Mouse (Mus musculus) hematopoietic stem cell, adult 5-6 weeks (primary cell): Measurements from ENCODE around the gene Teddm1b. TPM values are rescaled to one million over a fixed set of nuclear protein-coding genes. Genes with fewer than 3 reads are reported as not detected.
A peak's percentile ranks its signal among the peaks of the same experiment; 100 is the strongest.
"Not testable (repeated sequence)": the region's sequence is repeated elsewhere in the genome, so short reads cannot be mapped to it uniquely, and the experiment has no call there.

ENCODE experiments used
- ATAC-seq, 2 experiments: fragments of 125-278 bp in 1 of 2; replicated peaks in 1 of 2; 2 replicates each; pipeline ENCODE4 v1.8.0; 2016 to 2017; ENCODE audit warnings: inconsistent platforms in 2 of 2, mild to moderate bottlenecking in 2 of 2, moderate number of reproducible peaks in 2 of 2, low read depth in 1 of 2, moderate TSS enrichment in 1 of 2; ENCODE audit not compliant: low FRiP score in 2 of 2, poor library complexity in 2 of 2, severe bottlenecking in 2 of 2, insufficient read depth in 1 of 2, low TSS enrichment in 1 of 2
- total RNA-seq: library from RNA; stranded (forward); fragments of 172-1452, 232-1000 nt; gene quantifications from 2 replicates; pipeline ENCODE4 v1.2.3, GENCODE M21; 2017

Teddm1b gene
- total RNA-seq = not detected in 2 replicates

- ATAC-seq = no peak
Observed at GRCm38 (mm10) chr1:153874045-153874444, at the start of gene Teddm1b. Gene Teddm1b (plus strand): TSS chr1:153874345.

GRCm38 (mm10) chr1:153830746-153831145 lies 43.4 kb upstream of the Teddm1b start:
- no peak for ATAC-seq

GRCm38 (mm10) chr1:153836036-153836435 lies 38.1 kb upstream of the Teddm1b start:
- ATAC-seq = no peak

GRCm38 (mm10) chr1:153842121-153842740 lies 31.9 kb upstream of the Teddm1b start:
- peak in 1 of 2 experiments; percentile 17; a peak in 1 of 4 replicates for ATAC-seq

DNA sequence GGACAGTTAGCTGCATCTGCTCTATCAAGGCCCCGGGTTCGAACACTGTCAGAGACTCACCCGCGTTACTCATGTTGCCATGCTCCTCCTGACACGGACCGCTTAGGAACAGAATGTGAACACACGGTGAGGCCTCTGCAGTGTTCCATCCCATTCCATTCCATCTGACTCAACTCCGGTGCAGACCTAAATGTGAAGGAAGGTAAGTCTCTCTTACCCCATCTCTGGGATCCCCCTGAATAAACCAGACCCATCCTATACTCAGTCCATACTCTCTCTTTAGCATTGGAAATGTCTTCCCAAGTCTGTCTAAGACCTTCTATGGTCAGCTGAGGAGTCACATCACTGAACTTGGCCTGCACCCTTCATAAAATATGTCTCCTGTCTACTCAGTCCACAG lies 30.1 kb upstream of the Teddm1b start, which contains the start of gene Rgsl1:
Rgsl1 (minus strand) TSS at position 101 of the 400 bp plus-strand sequence.
- no peak for ATAC-seq

DNA sequence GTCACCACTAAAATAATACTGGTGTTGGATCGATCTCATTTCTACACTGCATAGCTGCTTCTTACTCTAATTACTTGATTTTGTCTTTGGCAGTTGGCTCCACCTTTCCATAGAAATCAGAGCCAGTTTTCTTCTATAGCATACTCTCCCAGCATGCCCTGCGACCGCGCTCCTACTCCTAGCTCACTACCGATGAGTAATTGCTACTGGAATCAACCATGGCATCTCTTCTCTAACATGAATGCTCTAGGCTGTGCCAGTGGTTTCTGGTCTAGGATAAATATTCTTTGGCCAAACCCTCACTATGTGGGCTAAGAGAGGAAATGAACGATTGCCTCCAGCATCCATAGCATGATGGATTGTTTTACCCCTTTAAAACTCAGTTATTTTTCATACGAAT lies 27.7 kb upstream of the Teddm1b start:
- ATAC-seq = no peak

DNA sequence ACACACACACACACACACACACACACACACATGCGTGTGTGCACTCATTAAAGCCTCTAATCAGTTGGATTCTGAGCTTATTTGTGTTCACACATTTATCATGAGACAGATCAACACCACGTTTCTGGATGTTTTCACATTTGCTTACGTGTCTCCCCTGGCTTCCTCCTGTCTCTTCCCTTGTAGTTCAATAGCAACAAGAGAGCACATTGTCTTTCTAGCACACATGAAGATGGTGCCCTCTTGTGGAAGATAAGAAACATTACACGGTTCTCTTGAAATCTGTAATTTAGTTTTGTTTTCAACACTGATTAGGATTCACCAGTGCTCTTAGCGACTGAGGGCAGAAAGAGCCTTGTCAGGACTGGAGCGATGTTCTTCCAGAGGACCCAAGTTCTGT lies 27.3 kb upstream of the Teddm1b start:
- peak; percentile 65 to 83 for ATAC-seq

- ATAC-seq = not testable (repeated sequence)
Observed at GRCm38 (mm10) chr1:153852696-153853095, 21.4 kb upstream of the Teddm1b start.

DNA sequence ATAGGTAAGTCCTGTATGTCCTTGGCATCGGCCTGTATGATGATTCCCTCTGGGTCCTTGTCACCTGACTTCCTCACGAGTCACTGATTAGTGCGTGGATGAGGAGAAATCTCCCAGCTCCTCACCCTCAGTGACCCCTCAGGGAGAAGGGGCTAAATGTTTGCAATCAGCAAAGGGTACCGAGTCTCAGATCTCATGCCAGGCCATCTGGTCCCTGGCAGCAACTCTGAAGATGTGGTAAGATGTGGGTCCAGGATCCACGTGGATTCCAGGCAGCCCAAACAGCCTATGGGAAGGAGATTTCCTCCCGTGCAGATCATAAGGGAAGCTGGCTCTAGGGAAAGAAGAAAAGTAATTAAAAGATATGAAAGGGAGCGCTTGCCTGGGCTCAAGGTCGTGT lies 18.2 kb upstream of the Teddm1b start:
- ATAC-seq = no peak

DNA sequence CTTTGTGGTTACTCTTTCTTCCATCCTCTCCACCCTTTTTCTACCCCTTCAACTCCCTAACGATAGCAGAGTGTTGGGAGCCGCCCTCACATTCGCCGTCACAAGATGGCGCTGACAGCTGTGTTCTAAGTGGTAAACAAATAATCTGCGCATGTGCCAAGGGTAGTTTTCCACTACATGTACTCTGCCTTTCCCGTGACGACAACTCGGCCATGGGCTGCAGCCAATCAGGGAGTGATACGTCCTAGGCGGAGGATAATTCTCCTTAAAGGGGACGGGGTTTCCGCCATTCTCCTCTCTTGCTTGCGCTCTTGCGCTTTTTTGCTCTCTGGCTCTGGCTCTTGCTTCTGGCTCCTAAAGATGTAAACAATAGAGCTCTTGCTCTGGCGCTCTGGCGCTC lies 6.2 kb downstream of the Teddm1b start:
- not testable (repeated sequence) for ATAC-seq

DNA sequence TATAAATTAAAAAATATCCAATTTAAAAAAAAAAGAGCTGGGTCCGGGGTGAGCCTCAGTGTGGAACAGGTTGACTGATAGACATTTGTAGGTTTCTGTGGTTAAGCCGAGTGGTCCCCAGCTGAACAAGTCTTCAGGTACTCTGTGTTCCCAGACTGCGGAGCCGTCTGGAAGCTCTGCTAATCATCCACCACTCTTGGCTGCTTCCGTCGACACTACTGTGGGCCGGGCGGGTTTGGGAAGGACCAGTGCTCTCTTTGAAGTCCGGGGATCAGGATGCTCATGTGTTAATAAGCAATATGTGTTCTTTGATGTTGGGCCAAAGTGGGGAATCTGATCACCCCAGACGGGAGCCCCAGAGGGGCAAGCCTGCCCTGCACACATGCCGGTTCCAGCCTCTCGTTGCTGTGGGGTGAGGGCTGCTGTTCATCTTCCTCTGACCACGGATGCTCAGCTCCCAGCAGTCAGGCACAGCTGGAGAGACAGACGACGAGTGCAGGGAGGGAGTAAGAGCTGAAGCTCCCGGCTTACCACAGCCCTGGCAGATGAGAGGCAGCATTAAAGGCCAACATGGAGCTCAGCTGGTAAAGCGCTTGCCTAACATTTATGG lies 12.0 kb downstream of the Teddm1b start:
- ATAC-seq = no peak

- no peak for ATAC-seq
Observed at GRCm38 (mm10) chr1:153890121-153890520, 16.0 kb downstream of the Teddm1b start.

- no peak for ATAC-seq
Observed at GRCm38 (mm10) chr1:153891442-153891841, 17.3 kb downstream of the Teddm1b start, which contains the start of gene Teddm1a. Gene Teddm1a (plus strand): TSS chr1:153891742.

DNA sequence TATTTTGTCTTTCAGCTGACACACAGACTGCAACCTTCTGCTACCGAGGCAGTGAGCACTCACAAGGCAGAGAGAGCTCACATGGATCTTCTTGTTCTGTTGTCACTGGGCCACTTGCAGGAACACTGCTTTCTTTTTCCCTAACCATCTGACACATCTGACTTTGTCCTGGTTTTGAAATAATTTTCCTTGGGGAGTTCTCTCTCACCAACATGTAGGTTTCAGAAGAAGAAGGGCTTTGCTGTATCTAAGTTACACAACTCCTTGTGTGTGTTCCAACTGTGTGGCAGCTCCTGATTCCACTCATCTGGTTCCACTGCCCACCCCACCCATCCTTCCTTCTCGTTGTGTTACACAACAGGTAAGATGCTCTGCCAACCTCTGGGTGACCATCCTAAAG lies 19.6 kb downstream of the Teddm1b start:
- ATAC-seq = no peak

- ATAC-seq = peak in 1 of 2 experiments; percentile 26; a peak in 1 of 4 replicates
Observed at GRCm38 (mm10) chr1:153894201-153894893, 20.2 kb downstream of the Teddm1b start.

- ATAC-seq = peak; percentile 38 to 46; a peak in 1 of 4 replicates
Observed at GRCm38 (mm10) chr1:153894979-153895378, 20.8 kb downstream of the Teddm1b start.

DNA sequence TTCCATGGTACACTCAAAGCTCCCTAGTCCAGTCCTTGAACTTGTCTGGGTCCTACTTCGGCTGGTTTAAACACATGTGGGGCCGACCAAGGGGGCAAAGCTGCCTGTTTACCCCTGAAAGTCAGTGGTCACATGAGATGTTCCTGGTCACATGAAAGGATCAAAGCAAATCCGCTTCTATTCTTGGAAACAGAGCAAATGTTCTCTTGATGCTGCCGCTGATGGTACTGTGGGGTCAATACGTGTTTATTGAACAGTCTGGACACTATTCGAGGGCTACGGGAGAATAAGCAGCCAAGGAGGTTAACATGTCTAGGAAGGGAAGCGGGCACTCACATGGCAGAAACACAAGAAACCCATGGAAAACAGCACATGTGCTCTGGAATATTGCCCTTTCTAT lies 23.1 kb downstream of the Teddm1b start:
- ATAC-seq = no peak

DNA sequence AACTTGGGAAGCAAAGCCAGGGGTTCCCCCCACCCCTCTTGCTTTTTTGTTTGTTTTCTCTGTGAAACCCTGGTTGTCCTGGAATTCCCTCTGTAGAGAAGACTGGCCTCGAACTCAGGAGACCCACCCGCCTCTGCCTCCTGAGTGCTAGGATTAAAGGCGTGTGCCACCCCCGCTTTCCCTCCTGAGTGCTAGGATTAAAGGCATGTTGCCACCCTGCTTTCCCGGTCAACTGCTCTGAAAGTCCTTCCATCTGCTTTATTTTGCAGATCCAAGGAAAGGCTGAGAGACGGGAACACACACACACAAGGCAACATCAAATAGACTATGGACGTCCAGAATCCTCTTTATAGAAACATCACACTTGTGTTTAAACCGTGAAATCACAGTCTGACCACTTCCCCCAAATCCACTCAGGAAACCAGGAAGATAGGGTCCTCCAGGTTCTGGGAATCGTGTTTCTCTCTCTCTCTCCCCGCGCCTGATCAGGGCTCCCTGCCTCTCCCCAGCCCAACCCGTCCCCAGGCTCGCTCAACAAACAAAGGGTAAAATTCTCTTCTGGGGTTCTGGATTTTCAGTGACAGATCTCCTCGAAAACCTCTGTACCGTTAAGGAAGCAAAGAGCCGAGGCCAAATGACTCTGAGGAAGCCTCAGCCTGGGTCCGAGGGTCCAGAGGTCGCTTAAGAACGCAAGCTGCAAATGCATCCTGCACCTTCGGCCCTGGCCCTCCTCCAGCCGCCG lies 25.0 kb downstream of the Teddm1b start:
- 0 out of 4 replicates have a peak, but pooled peaks of 1 of the 2 experiments have one; percentile 1 for ATAC-seq
